In genomic region chr2:70826436-70827230, GRCm38 (mm10) we compare ENCODE assay signal across 8 mouse cellular contexts. TPM values are rescaled to one million over a fixed set of nuclear protein-coding genes. Genes with fewer than 3 reads are reported as not detected.
A peak's percentile ranks its signal among the peaks of the same experiment; 100 is the strongest.
DNase-seq lines count a peak whose midpoint lies in the region; ATAC-seq and TF ChIP-seq lines count a peak whose summit lies in the region.

No protein-coding gene starts in this region.

- TF ChIP-seq CTCF in heart, adult 2 months (IDR thresholded peaks at IDR 0.05): no peak

- no peaks in the 10 kb centered on the region; the same call in 1 of the 2 replicates for H3K79me2 ChIP-seq in heart, adult 2 months (replicated peaks; ENCODE audit: control insufficient read depth, insufficient read depth, low read length)

- WGBS in heart, adult 2 months: 70% methylated on average over 8 of the region's 8 CpGs
- 83% methylated on average over 8 of the region's 8 CpGs for WGBS in midbrain, embryonic 10.5 days
- whole genome bisulfite sequencing in midbrain, embryonic 11.5 days: 83% methylated on average over 8 of the region's 8 CpGs
- 62% methylated on average over 8 of the region's 8 CpGs for WGBS in limb, embryonic 13.5 days
- WGBS in neural tube, embryonic 15.5 days: 59% methylated on average over 8 of the region's 8 CpGs

- no peak overlapping the region for H3K9ac ChIP-seq in heart, adult 2 months (ENCODE audit: low read depth, low read length)
- no peak overlapping the region for H3K9ac ChIP-seq in midbrain, embryonic 11.5 days (ENCODE audit: low read length)
- no peak overlapping the region for H3K9ac ChIP-seq in limb, embryonic 13.5 days
- no peak overlapping the region for H3K9ac ChIP-seq in neural tube, embryonic 15.5 days (replicated peaks)

- no peaks in the 10 kb centered on the region for H3K9me3 ChIP-seq in midbrain, embryonic 10.5 days (replicated peaks)
- H3K9me3 ChIP-seq in midbrain, embryonic 11.5 days (ENCODE audit: control insufficient read depth, low read length): no peaks in the 10 kb centered on the region
- H3K9me3 ChIP-seq in limb, embryonic 13.5 days: no peaks in the 10 kb centered on the region
- H3K9me3 ChIP-seq in neural tube, embryonic 15.5 days (replicated peaks): no peaks in the 10 kb centered on the region

- no peak for TF ChIP-seq EP300 in heart, adult 2 months (IDR thresholded peaks at IDR 0.05; ENCODE audit: insufficient read depth, low read depth, low read length)

- H3K36me3 ChIP-seq in heart, adult 2 months (ENCODE audit: control insufficient read depth, insufficient read depth, low read length): peaks cover 3% of the 10 kb centered on the region; the same call in 1 of the 2 replicates
- H3K36me3 ChIP-seq in midbrain, embryonic 10.5 days: no peaks in the 10 kb centered on the region
- no peaks in the 10 kb centered on the region for H3K36me3 ChIP-seq in midbrain, embryonic 11.5 days (ENCODE audit: control insufficient read depth, insufficient read depth, low read length)
- no peaks in the 10 kb centered on the region for H3K36me3 ChIP-seq in limb, embryonic 13.5 days
- no peaks in the 10 kb centered on the region for H3K36me3 ChIP-seq in neural tube, embryonic 15.5 days

- ATAC-seq in midbrain, embryonic 11.5 days (ENCODE audit: low FRiP score): no peak
- no peak for ATAC-seq in limb, embryonic 13.5 days (ENCODE audit: low FRiP score, low read depth)
- no peak for ATAC-seq in neural tube, embryonic 15.5 days (ENCODE audit: low FRiP score)

- H3K27ac ChIP-seq in heart, adult 2 months: peak overlapping the region; percentile 54; the same call in 1 of the 2 replicates
- peak overlapping the region; percentile 100; the same call in 1 of the 2 replicates for H3K27ac ChIP-seq in midbrain, embryonic 10.5 days (replicated peaks)
- no peak overlapping the region for H3K27ac ChIP-seq in midbrain, embryonic 11.5 days (ENCODE audit: low read depth, low read length)
- no peak overlapping the region for H3K27ac ChIP-seq in limb, embryonic 13.5 days
- H3K27ac ChIP-seq in neural tube, embryonic 15.5 days (replicated peaks): no peak overlapping the region

- no peak overlapping the region for H3K4me3 ChIP-seq in heart, adult 2 months
- H3K4me3 ChIP-seq in midbrain, embryonic 10.5 days: peak overlapping the region; percentile 93
- no peak overlapping the region for H3K4me3 ChIP-seq in midbrain, embryonic 11.5 days (ENCODE audit: low read depth, low read length)
- H3K4me3 ChIP-seq in limb, embryonic 13.5 days: peak overlapping the region; percentile 22
- H3K4me3 ChIP-seq in neural tube, embryonic 15.5 days (replicated peaks): no peak overlapping the region

- no peak overlapping the region for H3K4me2 ChIP-seq in midbrain, embryonic 11.5 days
- H3K4me2 ChIP-seq in limb, embryonic 13.5 days (replicated peaks): peak overlapping the region; percentile 68
- H3K4me2 ChIP-seq in neural tube, embryonic 15.5 days: peak overlapping the region; percentile 59

- TF ChIP-seq POLR2A in heart, adult 2 months (IDR thresholded peaks at IDR 0.05; ENCODE audit: insufficient read depth, low read depth, low read length): no peak

- intact Hi-C loops in heart, adult 2 months (cut with DNase I): loop anchor here (2.0 to 10.0 kb wide), 3 partner anchors 72 to 558 kb away; partner anchors contain the start of gene Hat1

- no peaks in the 10 kb centered on the region for H3K27me3 ChIP-seq in heart, adult 2 months (ENCODE audit: control insufficient read depth, insufficient read depth, low read length)
- H3K27me3 ChIP-seq in midbrain, embryonic 10.5 days (ENCODE audit: low read depth, poor library complexity, severe bottlenecking): no peaks in the 10 kb centered on the region
- no peaks in the 10 kb centered on the region for H3K27me3 ChIP-seq in midbrain, embryonic 11.5 days (ENCODE audit: control insufficient read depth, insufficient read depth, low read length)
- no peaks in the 10 kb centered on the region for H3K27me3 ChIP-seq in limb, embryonic 13.5 days
- H3K27me3 ChIP-seq in neural tube, embryonic 15.5 days (replicated peaks): no peaks in the 10 kb centered on the region

- H3K4me1 ChIP-seq in heart, adult 2 months (ENCODE audit: control insufficient read depth, insufficient read depth, low read length): peaks cover 1% of the 10 kb centered on the region
- H3K4me1 ChIP-seq in midbrain, embryonic 10.5 days: peaks cover 25% of the 10 kb centered on the region
- peaks cover 9% of the 10 kb centered on the region; the same call in 1 of the 2 replicates for H3K4me1 ChIP-seq in midbrain, embryonic 11.5 days (ENCODE audit: control insufficient read depth, insufficient read depth, low read length)
- peaks cover 11% of the 10 kb centered on the region for H3K4me1 ChIP-seq in limb, embryonic 13.5 days
- peaks cover 23% of the 10 kb centered on the region for H3K4me1 ChIP-seq in neural tube, embryonic 15.5 days

- no peak for DNase-seq in heart, adult 2 months
- no peak for DNase-seq in heart, adult 9 months (ENCODE audit: low spot score in 2 of 2)
- DNase-seq in midbrain, embryonic 10.5 days (ENCODE audit: low spot score): no peak
- DNase-seq in midbrain, embryonic 11.5 days (ENCODE audit: low spot score, missing footprints): no peak
- DNase-seq in thymus, postnatal 4 days: no peak
- no peak for DNase-seq in adrenal gland, postnatal 14 days

RNA-seq across cellular contexts. Expression of gene Tlk1, which starts 1.1 kb away (rescaled TPM):
- total RNA-seq in heart, adult 2 months (2021): 10 to 100 TPM; 26.0 to 31.3 TPM
- polyA plus RNA-seq in heart, adult 2 months (2012; rRNA removed): 6.9 and 15.4 TPM in 2 replicates
- polyA plus RNA-seq in midbrain, embryonic 10.5 days (2016; fragmentation: Nextera tagmentation; extraction: Ambion mirVana): 30.1 and 30.5 TPM in 2 replicates
- polyA plus RNA-seq in midbrain, embryonic 11.5 days (2014; fragmentation: Nextera tagmentation; extraction: Ambion mirVana): 44.6 and 45.2 TPM in 2 replicates
- polyA plus RNA-seq in limb, embryonic 13.5 days (2015; fragmentation: Nextera tagmentation; extraction: Ambion mirVana): 30.6 and 34.5 TPM in 2 replicates
- 23.7 and 27.4 TPM in 2 replicates for polyA plus RNA-seq in neural tube, embryonic 15.5 days (2015; fragmentation: Nextera tagmentation; extraction: Ambion mirVana)
- 60.4 and 66.0 TPM in 2 replicates for total RNA-seq in adrenal gland, postnatal 14 days (2021)

Comparison
In these comparisons a context has a peak if more than half of its experiments do, and no peak if none do; other contexts are left out.
1. H3K27ac ChIP-seq: peak in heart, adult 2 months (single experiment) and midbrain, embryonic 10.5 days (single experiment); none in midbrain, embryonic 11.5 days (single experiment), limb, embryonic 13.5 days (single experiment) and neural tube, embryonic 15.5 days (single experiment).
2. H3K4me3 ChIP-seq: peak in midbrain, embryonic 10.5 days (single experiment) and limb, embryonic 13.5 days (single experiment); none in heart, adult 2 months (single experiment), midbrain, embryonic 11.5 days (single experiment) and neural tube, embryonic 15.5 days (single experiment).